Mouse (Mus musculus): Measurements from ENCODE around the gene Gpc1. TPM values are rescaled to one million over a fixed set of nuclear protein-coding genes. Genes with fewer than 3 reads are reported as not detected.

Gene Gpc1
- polyA plus RNA-seq, 2 experiments = 75.5 to 76.2 TPM

DNA sequence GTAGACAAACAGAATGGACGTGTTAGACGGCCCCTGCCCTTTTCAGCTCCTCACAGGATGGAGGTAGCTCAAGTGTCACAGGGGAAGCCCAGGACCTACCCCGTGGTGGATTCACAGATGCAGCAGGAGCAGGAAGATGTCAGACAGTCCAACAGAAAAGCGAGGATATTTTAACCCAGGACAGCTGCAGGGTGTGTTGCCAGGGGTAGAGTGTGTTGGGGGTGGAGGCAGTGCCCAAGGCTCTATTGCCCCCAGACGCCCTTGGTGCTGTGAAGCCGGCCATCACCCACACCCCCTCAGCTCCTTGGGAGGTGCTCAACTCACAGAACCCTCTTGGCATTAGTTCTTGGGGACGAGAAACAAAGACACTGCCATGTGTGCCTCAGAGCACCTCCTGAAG lies 40.8 kb upstream of the Gpc1 start:
- H3K27ac ChIP-seq (replicated peaks; ENCODE audit: low read depth, low read length) = peak overlapping the region; percentile 39
- no peak overlapping the region; the same call in 1 of the 2 replicates for H3K4me3 ChIP-seq (replicated peaks; ENCODE audit: low read length)
- H3K36me3 ChIP-seq (ENCODE audit: control insufficient read depth, insufficient read depth, low read length) = no peaks in the 10 kb centered on the region
- H3K4me2 ChIP-seq (replicated peaks; ENCODE audit: low read depth, low read length, severe bottlenecking) = peak overlapping the region; percentile 42
- no peaks in the 10 kb centered on the region for H3K27me3 ChIP-seq (ENCODE audit: control insufficient read depth, insufficient read depth, low read length)
- TF ChIP-seq POLR2A (IDR thresholded peaks at IDR 0.05; ENCODE audit: borderline replicate concordance, extremely low read depth, insufficient read depth, insufficient read length) = no peak
- peak overlapping the region; percentile 45 for H3K9ac ChIP-seq (ENCODE audit: low read depth, low read length, severe bottlenecking)
- no peaks in the 10 kb centered on the region for H3K9me3 ChIP-seq (ENCODE audit: control insufficient read depth, low read length)
- H3K4me1 ChIP-seq (ENCODE audit: control insufficient read depth, insufficient read depth, low read length) = peaks cover 25% of the 10 kb centered on the region
- 15% methylated on average over 7 of the region's 7 CpGs for WGBS
- DNase-seq (ENCODE audit: low spot score) (no peak), ATAC-seq (ENCODE audit: low FRiP score, low read depth) (no peak)

- Histone ChIP-seq H3K27me3 (ENCODE audit: control insufficient read depth, insufficient read depth, low read length) (no peaks in the 10 kb centered on the region), H3K9ac (ENCODE audit: low read depth, low read length, severe bottlenecking) (peak overlapping the region; percentile 45), H3K4me3 (replicated peaks; ENCODE audit: low read length) (no peak overlapping the region; the same call in 1 of the 2 replicates), H3K36me3 (ENCODE audit: control insufficient read depth, insufficient read depth, low read length) (no peaks in the 10 kb centered on the region), H3K4me2 (replicated peaks; ENCODE audit: low read depth, low read length, severe bottlenecking) (peak overlapping the region; percentile 42), H3K4me1 (ENCODE audit: control insufficient read depth, insufficient read depth, low read length) (peaks cover 25% of the 10 kb centered on the region), H3K27ac (replicated peaks; ENCODE audit: low read depth, low read length) (peak overlapping the region; percentile 39), H3K9me3 (ENCODE audit: control insufficient read depth, low read length) (no peaks in the 10 kb centered on the region)
- WGBS = 4% methylated on average over 10 of the region's 10 CpGs
- ATAC-seq (ENCODE audit: low FRiP score, low read depth) (peak; percentile 81), DNase-seq (ENCODE audit: low spot score) (peak; percentile 56)
- no peak for TF ChIP-seq POLR2A (IDR thresholded peaks at IDR 0.05; ENCODE audit: borderline replicate concordance, extremely low read depth, insufficient read depth, insufficient read length)
Measured at GRCm38 (mm10) chr1:92791070-92791831, 40.2 kb upstream of the Gpc1 start.

DNA sequence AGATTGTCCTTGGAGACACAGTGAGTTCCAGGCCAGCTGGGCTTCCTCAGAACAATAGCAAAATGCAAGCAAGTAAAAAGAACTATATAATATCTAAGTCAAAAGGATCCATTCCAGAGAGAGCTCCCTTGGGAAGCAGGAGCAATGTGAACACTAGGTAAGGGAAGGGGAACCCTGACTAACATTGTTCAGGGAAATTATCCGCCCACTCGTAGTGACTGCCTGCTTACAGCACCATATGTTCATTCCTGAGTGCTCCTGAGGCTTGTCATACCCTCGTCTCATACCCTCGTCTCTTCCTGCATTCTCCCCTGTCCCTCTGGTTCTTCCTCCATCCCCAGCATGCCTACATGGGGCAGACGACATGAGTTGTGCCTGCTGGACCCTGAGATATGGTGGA lies 37.7 kb upstream of the Gpc1 start:
- WGBS = 58% methylated on average over 5 of the region's 5 CpGs

GRCm38 (mm10) chr1:92798425-92798824 lies 33.0 kb upstream of the Gpc1 start:
- ATAC-seq (ENCODE audit: low FRiP score, low read depth) = no peak
- Histone ChIP-seq H3K4me3 (replicated peaks; ENCODE audit: low read length) (no peak overlapping the region), H3K27ac (replicated peaks; ENCODE audit: low read depth, low read length) (no peak overlapping the region), H3K27me3 (ENCODE audit: control insufficient read depth, insufficient read depth, low read length) (no peaks in the 10 kb centered on the region), H3K9me3 (ENCODE audit: control insufficient read depth, low read length) (no peaks in the 10 kb centered on the region), H3K9ac (ENCODE audit: low read depth, low read length, severe bottlenecking) (no peak overlapping the region), H3K4me2 (replicated peaks; ENCODE audit: low read depth, low read length, severe bottlenecking) (no peak overlapping the region), H3K4me1 (ENCODE audit: control insufficient read depth, insufficient read depth, low read length) (no peaks in the 10 kb centered on the region), H3K36me3 (ENCODE audit: control insufficient read depth, insufficient read depth, low read length) (no peaks in the 10 kb centered on the region)
- 85% methylated on average over 2 of the region's 2 CpGs for WGBS
- no peak for DNase-seq (ENCODE audit: low spot score)
- TF ChIP-seq POLR2A (IDR thresholded peaks at IDR 0.05; ENCODE audit: borderline replicate concordance, extremely low read depth, insufficient read depth, insufficient read length) = no peak

More for the DNA sequence above, 37.7 kb upstream of the Gpc1 start:
- Histone ChIP-seq H3K9ac (ENCODE audit: low read depth, low read length, severe bottlenecking) (no peak overlapping the region), H3K27me3 (ENCODE audit: control insufficient read depth, insufficient read depth, low read length) (no peaks in the 10 kb centered on the region), H3K4me1 (ENCODE audit: control insufficient read depth, insufficient read depth, low read length) (peaks cover 16% of the 10 kb centered on the region), H3K9me3 (ENCODE audit: control insufficient read depth, low read length) (no peaks in the 10 kb centered on the region), H3K27ac (replicated peaks; ENCODE audit: low read depth, low read length) (no peak overlapping the region), H3K4me2 (replicated peaks; ENCODE audit: low read depth, low read length, severe bottlenecking) (no peak overlapping the region), H3K36me3 (ENCODE audit: control insufficient read depth, insufficient read depth, low read length) (no peaks in the 10 kb centered on the region), H3K4me3 (replicated peaks; ENCODE audit: low read length) (no peak overlapping the region)
- no peak for TF ChIP-seq POLR2A (IDR thresholded peaks at IDR 0.05; ENCODE audit: borderline replicate concordance, extremely low read depth, insufficient read depth, insufficient read length)
- no peak for ATAC-seq (ENCODE audit: low FRiP score, low read depth)
- no peak for DNase-seq (ENCODE audit: low spot score)

DNA sequence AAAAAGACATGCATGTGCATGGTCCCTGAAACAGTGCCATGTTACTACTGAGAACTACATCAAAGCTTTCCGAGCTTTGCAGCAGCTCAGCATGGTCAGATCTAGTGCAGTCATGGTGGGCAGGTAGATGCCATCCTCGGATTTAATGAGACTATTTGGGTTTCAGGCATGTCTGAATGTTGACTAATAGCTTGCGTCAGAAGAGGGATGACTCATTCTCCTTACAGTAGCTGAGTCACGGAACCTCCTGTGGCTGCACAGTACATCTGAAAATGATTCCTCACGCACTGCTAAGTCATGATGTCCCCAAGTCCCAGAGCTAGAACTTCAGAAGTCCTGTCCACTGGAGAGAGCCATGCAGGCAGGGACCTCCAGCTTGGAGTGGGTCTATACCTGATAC lies 31.8 kb upstream of the Gpc1 start:
- Histone ChIP-seq H3K9me3 (ENCODE audit: control insufficient read depth, low read length) (no peaks in the 10 kb centered on the region), H3K27me3 (ENCODE audit: control insufficient read depth, insufficient read depth, low read length) (no peaks in the 10 kb centered on the region), H3K36me3 (ENCODE audit: control insufficient read depth, insufficient read depth, low read length) (no peaks in the 10 kb centered on the region), H3K9ac (ENCODE audit: low read depth, low read length, severe bottlenecking) (no peak overlapping the region), H3K4me2 (replicated peaks; ENCODE audit: low read depth, low read length, severe bottlenecking) (no peak overlapping the region), H3K27ac (replicated peaks; ENCODE audit: low read depth, low read length) (no peak overlapping the region), H3K4me1 (ENCODE audit: control insufficient read depth, insufficient read depth, low read length) (no peaks in the 10 kb centered on the region), H3K4me3 (replicated peaks; ENCODE audit: low read length) (no peak overlapping the region)
- WGBS = 82% methylated on average over 5 of the region's 5 CpGs
- ATAC-seq (ENCODE audit: low FRiP score, low read depth) (no peak), DNase-seq (ENCODE audit: low spot score) (no peak)
- TF ChIP-seq POLR2A (IDR thresholded peaks at IDR 0.05; ENCODE audit: borderline replicate concordance, extremely low read depth, insufficient read depth, insufficient read length) = no peak

Measured in limb, embryonic 14.5 days (tissue).